Mouse (Mus musculus) heart, postnatal 10 days (tissue): ENCODE results near the gene Ddit4. TPM values are rescaled to one million over a fixed set of nuclear protein-coding genes. Genes with fewer than 3 reads are reported as not detected.

Experiments
- DNase-seq, 2 experiments: peaks; one replicate each; pipeline ENCODE4 v3.0.0; 2021
- intact Hi-C: fragments of 180-260 bp; cut with DNase I; formaldehyde crosslinking; loops from one replicate; pipeline ENCODE4 v1.15.1; 2025
- total RNA-seq, 2 experiments: library from RNA; stranded (reverse); gene quantifications; 2 replicates each; pipeline ENCODE4 v1.2.3; 2021

Gene Ddit4
- total RNA-seq, 2 experiments from 2014 or later: 65.8 to 116 TPM

DNA sequence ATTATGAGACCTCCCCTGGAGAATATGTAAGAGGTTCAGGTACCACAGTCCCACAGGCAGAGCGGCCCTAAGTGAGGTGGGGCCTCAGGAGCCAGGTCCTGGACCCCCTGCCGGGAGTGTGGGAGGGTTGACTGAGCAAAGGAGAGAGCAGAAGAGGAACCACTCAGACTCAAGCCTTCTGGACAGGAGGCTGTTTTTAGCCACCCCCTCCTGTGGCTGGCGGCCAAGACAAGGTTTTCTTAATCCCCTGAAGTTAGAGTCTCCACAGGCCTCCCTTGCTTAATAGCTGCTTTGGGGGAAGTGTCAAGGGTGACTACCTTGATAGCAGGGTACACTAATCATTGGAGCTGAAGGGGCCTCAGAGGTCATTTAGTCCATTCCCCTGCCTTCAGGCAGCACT is 27.3 kb downstream of the Ddit4 start:
- intact Hi-C loops: loop anchor here (2.0 kb wide), 1 partner anchor 18 kb away; no protein-coding TSS in a partner anchor
- DNase-seq: peak in 1 of 2 experiments; percentile 40

DNA sequence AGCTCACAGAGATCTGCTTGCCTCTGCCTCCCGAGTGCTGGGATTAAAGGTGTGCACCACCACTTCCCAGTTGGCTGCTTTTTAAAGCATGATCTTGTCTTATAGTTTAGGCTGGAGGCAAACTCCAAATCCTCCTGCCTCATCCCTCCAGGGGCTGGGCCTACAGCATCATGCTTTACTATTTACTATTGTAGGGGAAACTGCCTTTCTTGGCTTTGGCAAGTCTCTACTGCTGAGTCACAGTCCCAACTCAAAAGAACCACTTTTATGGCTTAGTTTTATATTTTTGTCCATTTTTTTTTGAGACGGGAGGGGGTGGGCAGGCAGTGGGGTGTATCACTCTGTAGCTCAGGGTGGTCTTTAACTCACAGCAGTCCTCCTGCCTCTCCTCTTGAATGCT is 28.1 kb downstream of the Ddit4 start:
- intact Hi-C loops: no loop called here

DNA sequence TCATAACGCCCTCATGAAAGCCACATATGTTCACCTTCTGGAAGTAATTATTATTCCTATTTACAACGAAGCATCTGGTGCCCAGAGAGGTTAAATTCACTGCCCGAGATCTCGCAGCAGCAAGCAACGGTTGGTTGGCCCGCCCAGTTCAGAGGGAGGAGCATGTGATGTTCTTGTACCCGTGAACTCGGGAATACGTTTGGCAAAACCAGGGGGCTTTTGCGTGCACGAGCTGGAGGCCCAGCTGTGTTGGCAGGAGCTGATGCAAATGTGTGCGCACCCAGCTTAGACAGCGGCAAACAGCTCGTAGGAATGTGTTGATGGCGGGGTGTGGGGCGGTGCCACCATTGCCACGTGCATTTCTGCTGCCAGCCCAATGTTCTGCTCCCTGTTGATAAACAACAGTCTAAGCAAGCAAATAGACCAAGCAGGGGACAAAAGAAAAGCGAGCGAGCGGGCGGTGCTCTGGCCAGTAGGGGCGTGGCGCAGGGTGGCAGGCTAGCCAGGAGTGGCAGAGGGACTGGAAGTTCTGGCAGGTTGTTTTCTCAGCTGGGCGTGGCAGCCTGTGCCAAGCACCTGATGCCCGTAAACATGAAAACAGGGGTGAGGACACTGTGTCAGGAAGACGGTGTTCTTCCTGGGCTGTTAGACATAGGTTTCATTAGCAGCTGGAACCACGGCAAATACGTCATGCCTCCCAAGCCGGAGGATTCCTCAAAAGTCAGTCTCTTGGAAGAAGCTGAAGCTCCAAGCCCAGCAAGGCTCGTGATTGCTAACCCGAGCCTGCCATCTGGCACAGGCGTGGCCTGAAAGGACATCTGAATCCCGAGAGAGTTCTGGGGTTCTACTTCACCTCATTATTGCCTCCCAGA is 30.6 kb downstream of the Ddit4 start:
- peak; percentile 80 to 84 for DNase-seq
- intact Hi-C loops: no loop called here

More for the DNA sequence above, 28.1 kb downstream of the Ddit4 start:
- DNase-seq: no peak

DNA sequence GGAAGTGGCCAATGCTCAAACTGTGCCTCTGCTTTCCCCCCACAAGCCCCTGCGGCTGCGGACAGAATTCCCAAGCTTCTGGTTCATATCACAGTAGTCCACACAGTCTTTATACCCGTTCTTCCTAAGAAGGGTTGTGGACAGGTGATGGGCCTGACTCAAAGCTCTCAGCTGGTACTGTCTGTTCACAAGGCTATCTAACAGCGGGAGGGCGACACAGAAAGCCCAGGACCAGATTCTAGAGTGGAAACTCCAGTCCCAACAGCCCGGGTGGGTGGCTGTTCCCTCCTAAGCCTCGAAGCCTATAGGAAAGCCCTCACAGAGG is 31.2 kb downstream of the Ddit4 start:
- intact Hi-C loops: no loop called here
- no peak for DNase-seq

DNA sequence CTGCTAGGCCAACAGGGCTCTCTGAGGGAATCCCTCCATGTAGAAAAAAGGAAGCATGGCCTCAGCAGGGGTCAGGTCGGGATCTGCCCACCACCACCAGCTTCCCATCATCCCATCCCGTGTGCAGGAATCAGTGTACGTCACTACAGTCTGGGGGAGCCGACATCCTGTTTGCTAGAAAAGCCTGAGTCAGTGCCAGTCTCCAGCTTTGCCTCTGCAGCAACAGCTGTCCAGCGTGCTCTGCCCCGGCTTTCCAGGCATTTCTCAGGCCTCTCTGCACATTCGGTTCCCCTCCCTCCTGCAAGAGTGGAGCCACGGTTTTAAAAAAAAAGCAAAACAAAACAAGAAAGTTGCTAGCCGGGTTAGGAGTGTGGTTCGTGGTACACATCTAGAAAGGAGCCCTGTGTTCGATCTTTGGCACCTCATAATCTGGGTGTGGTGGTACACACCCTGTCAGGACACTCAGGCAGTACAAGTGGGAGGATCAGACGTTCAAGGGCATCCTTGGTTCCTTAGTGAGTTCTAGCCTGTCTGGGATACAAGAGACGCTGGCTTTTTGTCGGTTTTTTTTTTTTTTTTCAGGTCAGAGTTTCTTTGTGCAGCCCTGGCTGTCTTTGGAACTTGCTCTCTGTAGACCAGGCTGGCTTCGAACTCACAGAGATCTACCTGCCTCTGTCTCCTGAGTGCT is 32.0 kb downstream of the Ddit4 start:
- DNase-seq: peak; percentile 75 to 76
- intact Hi-C loops: no loop called here

DNA sequence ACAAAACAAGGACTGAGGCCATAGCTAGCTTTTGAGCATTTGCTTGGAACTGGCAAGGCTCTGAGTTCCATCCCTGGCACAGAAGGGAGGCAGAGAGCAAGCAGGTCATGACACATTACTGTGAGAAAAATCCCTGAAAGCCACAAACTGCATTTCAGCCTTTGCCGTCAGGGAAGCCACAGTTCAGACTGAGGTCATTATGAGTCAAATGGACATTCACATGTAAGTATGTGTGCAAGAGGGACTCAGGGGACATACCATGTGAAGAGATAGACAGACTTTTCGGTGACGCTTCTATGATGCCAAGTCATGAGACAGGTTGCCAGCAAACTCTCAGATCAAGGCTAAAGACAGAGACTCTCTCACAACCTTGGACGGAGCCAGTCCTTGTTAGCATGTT is 33.5 kb downstream of the Ddit4 start:
- DNase-seq: no peak

DNA sequence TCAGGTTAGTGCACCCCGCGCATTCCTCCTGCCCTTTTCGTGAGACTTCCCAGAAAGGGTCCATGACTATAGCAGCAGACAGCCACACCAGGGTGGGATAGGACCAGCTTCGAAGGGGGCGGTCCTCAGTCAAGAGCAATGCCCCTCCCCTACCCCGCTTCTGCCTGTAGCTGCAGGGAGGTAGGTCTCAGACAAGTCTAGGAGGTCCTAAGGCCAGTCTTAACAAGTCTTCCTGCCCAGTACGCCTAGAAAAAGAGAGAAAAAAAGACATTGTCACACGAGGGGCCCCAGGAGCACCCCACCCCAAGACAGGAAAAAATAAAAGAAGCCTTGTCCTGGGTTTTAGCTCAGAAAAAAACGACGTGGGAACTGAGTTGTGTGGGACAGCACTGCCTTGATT is 35.0 kb downstream of the Ddit4 start:
- intact Hi-C loops: loop anchor here (2.0 kb wide), 2 partner anchors 34 to 56 kb away; partner anchors contain the start of gene Ddit4
- DNase-seq: peak in 1 of 2 experiments; percentile 67

More for the DNA sequence above, 33.5 kb downstream of the Ddit4 start:
- intact Hi-C loops: no loop called here

DNA sequence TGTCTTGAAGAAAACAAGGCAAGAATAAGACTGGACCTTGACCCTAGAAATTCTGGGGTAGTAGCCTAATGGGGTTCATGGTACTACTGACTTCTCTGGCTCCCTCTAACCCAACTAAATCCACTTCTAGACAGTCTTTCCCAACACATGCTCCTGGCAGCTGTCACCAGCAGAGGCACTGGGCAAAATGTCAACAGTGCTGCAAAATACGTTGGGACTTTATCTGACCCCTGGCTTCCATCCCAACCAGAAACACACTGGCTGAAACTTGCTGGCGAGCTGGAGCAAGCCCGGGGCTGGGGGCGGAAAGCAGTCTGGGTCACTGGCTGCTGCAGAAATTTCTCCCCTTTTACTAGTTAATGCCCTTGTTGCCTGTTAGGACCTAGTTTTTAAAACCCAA is 35.5 kb downstream of the Ddit4 start:
- intact Hi-C loops: loop anchor here (2.0 kb wide), 2 partner anchors 35 to 57 kb away; partner anchors contain the start of gene Ddit4
- DNase-seq: peak; percentile 94 to 95

DNA sequence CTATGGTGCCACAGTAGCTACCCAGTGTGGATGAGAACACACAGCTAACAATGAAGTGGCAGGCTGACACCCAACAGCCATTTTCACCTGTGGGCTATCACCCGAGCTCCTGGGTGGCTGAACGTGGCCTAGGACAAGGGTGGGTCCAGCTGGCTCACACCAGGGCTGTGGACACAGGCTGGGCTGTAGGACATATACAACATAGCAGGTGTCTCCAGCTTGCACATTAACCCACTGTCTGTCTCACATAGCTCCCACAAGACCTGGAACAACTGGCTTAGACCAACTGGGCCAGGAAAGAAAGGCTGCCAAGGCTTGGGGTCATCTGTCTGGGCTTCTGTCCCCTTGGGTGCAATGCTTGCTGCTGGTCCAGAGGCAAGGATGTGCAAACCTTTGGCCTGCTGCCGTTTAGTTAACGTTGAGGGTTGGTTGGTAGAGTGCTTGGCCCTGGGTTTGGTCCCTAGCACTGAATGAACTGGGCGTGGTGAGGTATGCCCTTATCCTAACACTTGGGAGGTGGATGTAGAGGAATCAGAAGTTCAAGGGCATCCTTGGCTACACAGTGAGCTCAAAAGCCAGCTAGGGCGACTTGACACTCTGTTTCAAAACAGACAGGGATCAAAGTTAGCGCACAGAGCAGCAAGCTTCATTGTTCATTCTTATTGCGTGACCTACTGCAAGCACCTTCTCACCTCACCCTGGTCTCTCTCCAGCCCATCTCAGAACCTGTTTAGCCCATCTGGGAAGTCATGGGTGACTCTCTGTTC is 36.3 kb downstream of the Ddit4 start:
- peak in 1 of 2 experiments; percentile 56 for DNase-seq
- intact Hi-C loops: no loop called here

DNA sequence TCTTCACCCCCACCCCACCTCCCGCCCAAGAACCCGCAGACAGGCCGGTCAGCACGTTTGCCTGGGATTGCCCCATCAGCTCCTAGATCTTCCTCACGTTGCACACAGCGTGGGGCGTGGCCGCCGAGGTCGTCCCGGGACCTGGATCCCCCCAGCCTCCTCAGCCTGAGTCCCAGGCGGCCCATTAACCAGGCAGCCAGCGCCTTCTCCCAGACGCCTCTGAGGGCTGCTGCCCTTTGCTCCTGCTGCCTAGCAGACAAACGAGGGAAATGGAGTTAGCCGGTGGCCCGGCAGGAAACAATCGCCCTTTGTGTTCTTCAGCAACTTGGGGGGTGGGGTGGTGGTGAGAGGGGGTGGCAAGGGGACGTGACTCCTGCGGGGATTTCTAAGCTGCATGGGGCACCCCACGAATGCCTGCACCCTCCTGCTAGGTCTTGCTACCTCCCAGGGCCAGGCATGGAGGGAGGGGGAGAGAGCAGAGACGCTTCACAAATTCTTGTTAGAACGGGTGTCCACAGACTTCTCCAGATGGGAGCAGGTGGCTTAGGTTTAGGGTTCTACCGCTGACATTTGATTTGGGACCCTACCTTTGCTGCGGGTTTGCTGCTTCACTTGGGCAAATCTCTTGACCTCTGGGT is 40.0 kb downstream of the Ddit4 start:
- intact Hi-C loops: no loop called here
- DNase-seq: peak in 1 of 2 experiments; percentile 64

DNA sequence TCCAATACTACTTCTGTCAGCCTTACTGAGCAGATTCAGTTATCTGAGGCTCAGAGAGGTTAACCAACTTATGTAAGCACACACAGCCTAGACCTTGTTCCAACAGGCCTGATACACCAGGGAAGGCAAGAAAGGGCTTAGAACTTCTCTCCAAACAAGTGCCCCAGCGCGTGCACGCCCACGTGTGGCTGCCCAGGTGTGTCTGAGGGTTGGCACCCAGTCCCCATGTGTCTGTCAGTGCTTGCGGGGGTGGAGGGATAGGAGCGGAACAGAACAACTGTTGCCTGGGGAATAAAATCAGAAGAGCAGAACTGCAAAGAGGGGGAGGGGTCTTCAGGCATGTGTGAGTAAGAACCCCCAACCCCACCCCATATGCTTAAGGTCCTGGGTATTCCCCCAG is 40.5 kb downstream of the Ddit4 start:
- intact Hi-C loops: no loop called here
- no peak for DNase-seq

DNA sequence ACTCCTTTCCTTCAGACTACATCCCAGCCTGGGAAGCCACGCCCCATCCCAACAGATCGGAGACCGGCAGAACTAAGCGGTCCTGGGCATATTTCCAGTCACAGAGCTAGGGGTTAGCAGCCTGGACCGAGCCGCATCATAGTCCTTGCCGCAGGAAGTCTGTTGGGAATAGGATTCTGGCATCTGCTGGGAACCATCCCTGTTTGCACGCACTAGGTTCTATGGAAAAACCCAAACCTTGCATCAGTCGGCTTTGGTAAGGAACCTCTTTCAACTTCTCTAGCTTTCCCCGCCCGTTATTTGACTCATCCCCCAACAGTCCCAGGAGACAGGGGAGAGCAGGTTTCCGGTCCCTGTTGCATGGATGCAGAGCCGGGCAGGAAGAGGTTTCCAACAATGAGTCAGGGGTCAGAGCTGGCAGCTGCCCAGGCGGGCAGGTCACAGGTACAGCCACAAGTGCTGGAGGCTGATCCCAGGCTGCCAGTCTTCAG is 42.2 kb downstream of the Ddit4 start:
- intact Hi-C loops: loop anchor here (2.0 kb wide), 1 partner anchor 41 kb away; the partner anchor contains the start of gene Ddit4
- peak; percentile 78 to 80 for DNase-seq

DNA sequence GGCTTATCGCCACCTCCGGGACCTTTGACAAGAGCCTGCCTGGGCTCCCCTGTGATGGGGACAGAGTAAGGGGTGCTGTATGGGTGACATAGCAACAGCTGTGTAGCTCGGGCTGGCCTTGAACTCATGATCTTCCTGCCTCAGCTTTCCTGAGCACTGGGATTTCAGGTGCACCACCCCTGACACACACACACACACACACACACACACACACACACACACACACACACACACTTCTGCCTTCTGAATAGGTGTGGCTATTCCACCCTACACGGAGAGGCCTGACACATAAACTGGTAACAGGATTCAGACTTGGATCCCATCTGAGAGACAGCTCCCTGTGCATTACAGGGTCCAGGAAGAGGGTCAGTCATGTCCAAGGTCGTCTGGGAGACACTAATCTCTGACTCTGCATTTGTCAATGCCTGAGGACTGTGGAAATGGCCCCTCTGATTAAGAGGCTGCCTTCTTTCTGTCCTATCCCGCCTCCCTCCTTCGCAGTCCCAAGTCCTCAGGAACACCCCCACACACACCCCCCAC is 42.8 kb downstream of the Ddit4 start:
- intact Hi-C loops: loop anchor here (2.0 kb wide), 1 partner anchor 42 kb away; the partner anchor contains the start of gene Ddit4

DNA sequence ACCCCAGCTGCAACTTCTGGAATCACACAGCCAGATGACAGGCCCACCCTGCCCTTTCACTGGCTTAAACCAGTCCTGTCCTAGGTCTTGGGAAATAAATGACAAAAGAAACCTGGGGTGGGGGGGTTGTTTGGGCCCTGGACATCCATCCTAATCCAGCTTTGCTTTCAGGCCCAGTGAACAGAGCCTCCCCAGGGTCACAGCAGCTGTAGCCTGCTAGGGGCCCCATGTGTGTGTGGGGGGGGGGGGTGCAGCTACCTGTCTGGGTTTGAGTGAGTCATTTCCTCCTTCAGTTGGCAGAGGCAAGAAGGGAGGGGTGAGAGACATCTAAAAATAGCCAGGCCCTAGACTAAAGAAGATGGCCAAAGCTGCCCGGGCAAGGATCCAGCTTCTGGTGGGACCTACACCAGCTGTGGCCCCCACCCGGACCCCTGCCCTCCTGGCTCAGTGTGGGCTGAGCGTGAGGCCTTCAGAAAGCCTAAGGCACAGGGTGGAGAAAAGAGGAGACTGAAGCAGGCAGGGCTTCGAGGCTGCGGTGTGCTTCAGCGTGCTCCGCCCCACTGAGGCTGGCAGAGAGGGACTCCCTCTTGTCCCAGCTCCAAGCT is 43.8 kb downstream of the Ddit4 start:
- intact Hi-C loops: loop anchor here (2.0 kb wide), 1 partner anchor 43 kb away; the partner anchor contains the start of gene Ddit4
- peak in 1 of 2 experiments; percentile 68 for DNase-seq

More for the DNA sequence above, 42.8 kb downstream of the Ddit4 start:
- no peak for DNase-seq

DNA sequence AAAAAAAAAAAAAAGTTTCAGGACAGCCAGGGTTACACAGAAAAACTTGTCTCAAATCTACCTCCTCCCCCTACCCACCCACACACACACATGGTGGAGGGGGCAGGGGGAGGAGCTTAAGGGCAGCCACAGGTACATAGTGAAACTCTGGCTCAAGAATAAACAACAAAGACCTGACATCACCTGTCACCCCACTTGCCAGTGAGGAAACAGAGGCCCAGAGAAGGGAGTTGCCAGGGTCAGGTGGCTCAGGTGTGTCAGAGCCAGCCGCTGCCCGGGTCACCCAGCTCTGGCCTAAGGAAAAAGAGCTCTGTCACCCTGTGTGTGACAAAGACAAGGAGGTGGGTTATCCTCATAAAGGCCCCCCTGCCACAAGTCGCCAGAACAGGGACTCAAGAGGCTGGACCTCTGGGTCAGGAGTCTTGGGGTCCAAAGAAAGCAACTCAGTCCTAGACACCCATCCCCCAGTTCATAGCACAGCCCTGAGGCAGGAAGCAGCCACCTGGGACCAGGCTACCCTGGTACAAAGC is 44.5 kb downstream of the Ddit4 start:
- intact Hi-C loops: no loop called here
- DNase-seq: no peak

DNA sequence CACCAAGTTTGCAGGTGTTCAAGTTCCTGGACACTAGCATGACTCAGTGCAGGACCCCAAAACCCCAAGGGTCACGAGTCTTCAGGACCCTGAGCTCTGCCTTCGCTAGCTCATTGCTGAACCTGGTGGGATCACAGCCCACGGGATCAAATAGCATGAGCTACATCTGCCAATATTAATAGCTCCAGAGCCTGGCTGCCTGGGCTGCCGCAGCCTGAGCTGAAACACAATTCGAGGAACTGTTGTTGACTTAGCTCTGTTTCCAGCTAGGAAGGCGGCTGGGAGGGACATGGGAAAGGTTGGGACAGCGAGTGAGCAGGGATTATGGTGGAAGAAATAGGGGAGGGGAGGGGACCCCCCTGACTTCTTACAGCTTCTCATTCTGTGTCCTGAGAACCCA is 48.5 kb downstream of the Ddit4 start:
- intact Hi-C loops: no loop called here
- DNase-seq: no peak

DNA sequence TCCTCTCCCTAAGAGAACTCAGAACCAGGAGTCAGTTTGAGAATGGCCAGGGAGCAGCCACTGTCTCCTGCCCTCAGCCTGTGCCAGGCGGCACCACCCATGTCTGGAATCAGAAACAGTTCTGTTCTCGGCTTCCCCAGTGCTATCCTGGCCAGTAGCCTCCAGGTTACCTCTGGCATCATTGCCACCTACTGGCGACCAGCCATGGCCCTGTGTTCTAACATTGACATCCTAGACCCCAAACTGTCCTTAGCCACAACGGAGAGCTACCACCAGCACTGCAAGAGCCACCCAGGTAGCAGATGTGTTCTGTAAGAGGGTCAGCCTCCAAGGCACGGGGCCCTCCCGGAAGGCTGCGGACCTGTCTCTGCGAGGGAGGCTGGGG is 49.0 kb downstream of the Ddit4 start:
- intact Hi-C loops: no loop called here
- no peak for DNase-seq

DNA sequence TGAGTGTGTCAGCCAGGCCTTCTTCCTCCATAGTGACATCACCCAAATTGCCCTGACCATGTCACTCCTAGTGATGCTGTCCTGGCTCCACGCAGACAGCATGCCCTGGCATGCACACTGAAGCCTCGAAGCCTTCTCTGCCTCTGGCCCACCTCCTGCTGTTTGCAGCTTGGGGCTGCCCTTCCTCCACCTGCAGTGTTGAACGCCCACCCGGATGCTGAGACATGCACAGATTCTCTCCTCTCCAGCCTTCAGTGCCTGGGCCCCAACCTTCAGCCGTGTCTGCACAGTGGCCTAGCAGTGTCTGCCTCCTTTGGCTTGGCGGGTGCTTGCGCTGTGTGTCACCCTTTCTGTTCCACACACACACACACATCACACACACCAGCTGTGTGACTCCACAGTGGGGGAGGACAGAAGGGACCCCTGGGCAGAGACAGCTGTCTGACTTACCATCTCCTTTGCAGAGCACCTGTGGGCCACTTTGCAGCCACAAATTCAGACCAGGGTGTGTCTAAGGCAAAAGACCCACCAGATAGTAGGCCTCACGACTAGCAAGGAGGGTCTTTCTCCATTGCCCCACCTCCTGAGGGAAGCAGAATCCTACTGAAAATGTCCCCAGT is 49.5 kb downstream of the Ddit4 start:
- no peak for DNase-seq
- intact Hi-C loops: no loop called here

DNA sequence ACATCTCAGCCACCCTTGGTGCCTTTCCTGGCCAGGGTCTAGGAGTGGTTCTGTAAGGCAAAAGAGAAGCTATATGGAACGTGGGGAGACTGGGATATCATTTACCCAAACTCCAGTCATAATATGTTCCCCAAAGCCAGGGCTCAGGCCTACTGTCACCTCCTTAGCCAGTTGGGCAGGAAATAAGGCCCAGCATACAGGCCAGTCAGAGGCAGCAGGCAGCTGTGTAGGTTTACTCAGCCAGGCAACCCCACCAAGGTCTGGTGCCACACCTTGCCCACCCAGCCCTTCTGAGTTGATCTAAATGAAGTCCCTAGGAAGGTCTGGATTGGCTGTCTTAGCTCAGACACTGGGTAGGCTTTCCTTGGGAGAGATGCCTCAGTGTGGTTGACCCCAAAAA is 50.2 kb downstream of the Ddit4 start:
- intact Hi-C loops: no loop called here

More for the DNA sequence above, 50.2 kb downstream of the Ddit4 start:
- DNase-seq: no peak
